Mouse (Mus musculus): Measurements from ENCODE around the gene Saa2.

Gene Saa2

DNA sequence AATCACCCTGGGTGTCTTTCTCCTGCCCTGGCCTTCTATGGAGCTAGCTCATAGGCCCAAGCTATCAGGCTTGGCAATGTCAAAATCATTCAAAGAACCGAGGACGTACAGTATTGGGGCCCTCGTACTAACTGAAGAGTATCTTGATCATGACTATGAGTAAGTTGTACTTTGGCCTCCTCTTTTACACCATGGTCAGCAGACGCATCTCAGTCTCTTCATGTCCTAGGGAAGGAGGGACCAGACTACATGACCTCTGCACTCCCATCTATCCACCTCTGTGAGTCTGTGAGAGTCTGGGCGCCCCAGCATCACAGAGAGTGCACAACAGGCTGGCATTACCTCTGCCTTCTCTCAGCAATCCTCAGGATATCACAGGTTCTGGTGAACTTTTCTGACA lies 11.0 kb downstream of the Saa2 start:
- no peak for DNase-seq (ENCODE audit: low spot score)

DNA sequence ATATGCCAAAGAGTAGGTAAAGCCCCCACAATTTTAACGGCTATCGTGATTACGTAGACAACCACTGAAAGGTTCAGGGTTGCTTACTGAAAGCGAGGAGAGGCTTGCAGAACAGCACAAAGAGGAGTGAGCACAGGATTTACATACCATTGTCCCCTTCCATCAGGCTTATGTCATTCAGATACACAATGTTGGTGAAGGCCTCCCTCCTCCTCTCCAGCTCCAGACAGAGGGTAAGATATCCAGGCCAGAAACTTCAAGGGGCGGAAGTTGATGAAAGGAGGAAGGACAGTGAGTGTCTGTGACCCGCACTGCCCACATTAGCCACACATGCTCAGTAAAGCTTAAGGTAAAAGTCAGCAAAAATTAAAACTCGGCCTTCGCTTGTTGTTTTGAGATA lies 13.1 kb downstream of the Saa2 start:
- no peak for DNase-seq (ENCODE audit: low spot score)

DNA sequence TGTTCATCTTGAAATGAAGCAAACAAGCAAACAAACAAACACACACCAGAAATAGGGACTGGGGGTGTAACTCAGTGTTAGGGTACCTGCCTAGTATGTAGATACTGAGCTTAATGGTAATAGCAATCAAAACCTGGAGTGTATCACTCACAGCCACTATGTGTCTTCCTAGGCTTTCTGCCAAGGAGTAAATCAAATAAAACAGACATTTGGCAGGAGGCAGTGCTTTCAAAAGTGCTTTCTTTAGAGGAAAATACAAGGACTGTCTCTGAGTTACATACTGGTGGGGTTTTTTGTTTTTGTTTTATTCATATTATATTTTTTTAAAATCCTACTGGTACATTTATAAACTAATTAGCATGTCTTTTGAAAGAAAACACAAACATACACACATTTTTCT lies 15.8 kb downstream of the Saa2 start:
- no peak for DNase-seq (ENCODE audit: low spot score)

DNA sequence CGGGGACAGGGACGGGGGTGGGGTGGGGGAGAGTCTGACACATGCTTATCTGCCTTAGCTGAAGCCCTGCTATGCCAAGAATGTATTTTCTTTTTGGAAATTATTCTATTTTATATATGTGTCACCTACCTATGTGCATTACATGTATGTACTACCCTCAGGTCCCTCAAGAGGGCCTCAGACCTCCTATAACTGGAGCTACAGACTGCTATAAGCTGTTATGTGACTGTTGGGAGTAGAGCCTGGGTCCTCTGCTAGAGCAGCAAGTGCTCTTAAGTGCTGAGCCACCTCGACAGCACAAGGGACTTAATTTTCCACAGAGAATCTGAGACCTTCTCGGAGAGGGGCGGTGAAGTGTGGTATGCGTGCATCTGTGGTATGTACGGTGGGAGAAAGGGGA lies 16.9 kb downstream of the Saa2 start:
- DNase-seq (ENCODE audit: low spot score): no peak

DNA sequence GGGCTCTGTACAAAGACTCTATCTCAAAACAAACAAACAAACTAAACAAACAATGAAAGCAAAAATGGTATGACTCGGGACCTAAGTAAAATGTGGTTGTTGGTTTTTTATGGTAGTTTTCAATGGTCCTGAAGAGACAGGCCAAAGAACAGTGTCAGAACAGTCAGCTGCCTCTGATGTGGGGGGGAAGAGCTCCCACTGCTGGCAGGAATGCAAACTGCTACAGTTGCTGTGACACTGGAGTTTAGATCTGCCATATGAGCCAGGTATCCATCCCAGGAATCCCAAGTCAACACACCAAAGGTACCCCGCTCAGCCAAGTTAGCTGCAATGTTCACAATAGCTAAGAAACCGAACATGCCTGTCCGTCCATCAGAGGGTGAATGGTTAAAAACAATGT lies 19.1 kb downstream of the Saa2 start:
- DNase-seq (ENCODE audit: low spot score): no peak

DNA sequence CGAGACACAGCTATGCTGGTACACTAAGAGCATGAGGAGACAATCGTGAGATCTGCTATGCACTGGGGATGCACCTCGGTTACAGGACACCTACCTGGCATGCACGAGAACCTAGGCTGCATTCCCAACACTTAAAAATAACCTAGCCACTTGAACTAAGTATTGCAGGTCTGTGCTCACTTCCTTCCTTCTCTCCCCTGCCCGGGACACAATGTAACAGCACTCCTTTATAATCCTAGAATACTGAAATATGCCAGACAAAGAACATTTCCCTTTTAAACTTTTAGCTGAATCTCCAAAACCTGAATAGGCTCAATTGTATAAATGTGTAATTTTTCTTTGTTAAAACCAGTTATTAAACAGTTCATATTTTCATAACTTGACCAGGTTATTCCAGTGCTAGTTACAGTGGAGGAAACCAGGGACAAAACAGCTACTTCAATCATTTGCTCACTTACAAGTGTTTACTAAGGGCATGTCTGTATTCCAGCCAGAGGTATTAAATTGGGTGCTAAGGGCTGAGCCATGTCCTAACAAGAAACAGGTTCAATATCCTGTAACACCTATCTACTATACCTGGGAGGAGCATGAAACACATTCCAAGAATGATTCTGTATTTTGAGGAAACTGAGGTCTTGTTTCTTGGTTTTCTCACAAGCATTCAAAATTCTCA lies 37.7 kb downstream of the Saa2 start:
- no peak for DNase-seq (ENCODE audit: low spot score)

DNA sequence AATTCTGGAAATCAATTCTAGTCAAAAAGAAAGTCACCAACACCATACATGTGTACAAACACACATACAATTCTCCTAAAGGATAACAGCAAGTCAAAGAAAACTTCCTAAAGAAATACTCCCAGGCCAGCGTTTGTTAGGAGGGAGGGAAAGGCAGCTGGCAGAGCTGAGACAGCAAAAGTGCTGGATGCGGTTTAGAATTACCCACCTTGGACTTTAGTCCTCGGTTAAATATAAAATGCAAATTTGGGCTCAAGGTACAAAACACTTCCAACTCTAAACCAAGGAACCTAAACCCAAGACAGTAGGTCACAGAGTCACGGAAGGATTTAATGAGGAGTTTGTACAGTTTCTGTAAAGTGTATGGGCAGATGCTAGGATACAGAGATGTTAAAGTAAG lies 42.3 kb downstream of the Saa2 start:
- no peak for DNase-seq (ENCODE audit: low spot score)

DNA sequence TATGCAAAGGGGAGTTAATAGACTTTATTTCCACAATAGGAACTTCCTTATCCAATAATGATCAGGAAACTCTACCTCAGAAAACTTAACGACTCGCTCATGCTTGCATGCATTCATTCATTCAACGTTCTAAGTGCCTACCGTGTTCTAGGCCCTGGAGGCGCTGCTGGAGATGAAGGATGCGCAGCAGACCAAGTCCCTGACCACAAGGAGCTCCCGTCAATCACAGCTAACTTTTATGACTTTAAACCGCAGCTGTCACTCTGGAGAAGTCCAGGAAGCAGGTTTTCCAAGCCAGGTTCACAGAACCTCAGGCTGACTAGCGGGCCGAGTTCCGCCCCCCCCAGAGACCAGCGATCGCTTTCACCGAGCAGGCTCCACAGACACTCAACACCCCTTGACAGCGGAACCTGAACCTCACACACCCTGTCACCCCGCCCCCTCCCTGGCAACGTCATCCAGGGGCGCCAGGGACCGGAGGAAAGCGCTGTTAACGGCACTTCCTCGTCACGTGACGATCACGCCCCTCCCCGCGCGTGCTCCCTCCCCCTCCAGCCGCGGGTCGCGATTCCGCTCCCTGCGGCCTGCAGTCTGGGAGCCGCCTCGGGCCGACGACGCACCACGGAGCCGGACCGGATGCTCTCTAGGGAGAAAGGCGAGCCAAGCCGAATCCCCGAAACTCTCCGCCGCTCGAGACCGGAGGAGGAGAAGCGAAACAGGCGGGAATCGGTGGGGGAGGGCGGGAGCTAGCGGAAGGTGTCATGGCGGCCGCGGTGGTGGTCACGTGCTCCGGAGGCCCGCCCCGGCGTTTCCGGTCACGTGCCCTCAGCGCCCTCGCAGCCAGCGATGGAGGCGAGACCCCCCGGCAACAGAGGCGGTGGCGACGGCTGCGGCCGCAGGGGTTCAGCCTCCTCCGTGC lies 44.0 kb downstream of the Saa2 start, which contains the start of the genes Hps5 and Gtf2h1:
Gene Hps5 (minus strand): TSS at position 778 of the 919 bp plus-strand sequence.
Gene Gtf2h1 (plus strand): TSS at position 817 of the 919 bp plus-strand sequence.
- peak; percentile 88 for DNase-seq (ENCODE audit: low spot score)

DNA sequence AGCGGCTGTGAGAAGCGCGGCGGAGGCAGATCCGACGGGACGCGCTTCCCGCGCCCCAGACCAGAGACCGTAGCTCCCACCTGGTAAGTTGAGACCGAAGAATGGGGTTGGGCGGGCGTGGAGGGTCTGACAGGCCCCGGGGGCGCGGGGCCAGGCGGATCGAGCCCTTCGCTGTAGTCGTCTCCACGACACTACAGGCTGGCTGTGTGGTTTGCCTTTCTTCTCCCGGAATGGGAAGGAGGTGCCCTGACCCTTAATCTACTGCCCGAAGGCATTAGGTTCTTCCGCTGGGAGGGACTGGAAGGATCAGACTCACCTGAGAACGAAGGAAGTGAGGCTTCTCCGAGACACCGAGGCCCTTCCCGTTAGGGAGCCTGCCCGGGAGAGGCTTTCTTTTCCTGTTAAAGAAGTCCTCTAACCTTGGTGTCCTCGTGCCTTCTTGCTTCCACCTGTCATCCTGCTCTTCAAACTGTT lies 44.7 kb downstream of the Saa2 start:
- DNase-seq (ENCODE audit: low spot score): no peak

DNA sequence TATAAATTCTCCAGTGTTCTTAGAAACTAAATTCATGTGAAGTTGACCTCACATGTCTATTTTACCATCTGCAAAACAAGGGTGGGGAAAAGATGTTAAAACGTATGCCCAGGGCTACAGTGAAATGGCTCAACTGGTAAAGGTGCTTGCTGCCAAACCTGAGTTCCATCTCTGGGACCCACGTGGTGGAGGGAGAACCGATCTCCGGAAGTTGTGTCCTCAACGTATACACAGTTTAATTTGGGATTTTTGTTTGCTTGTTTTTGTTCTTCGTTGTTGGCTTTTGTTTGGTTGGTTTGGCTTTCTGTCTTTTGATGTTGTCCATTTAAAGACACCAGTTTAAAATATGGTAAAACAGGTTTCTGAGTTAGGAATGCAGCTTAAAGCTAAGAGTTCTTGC lies 45.2 kb downstream of the Saa2 start:
- no peak for DNase-seq (ENCODE audit: low spot score)

Data from ovary, postnatal 10 days (tissue).